Mouse (Mus musculus): ENCODE measurements around the gene Inpp1. TPM values are rescaled to one million over a fixed set of nuclear protein-coding genes. Genes with fewer than 3 reads are reported as not detected.
A peak's percentile ranks its signal among the peaks of the same experiment; 100 is the strongest.

Gene Inpp1
- polyA plus RNA-seq, 1 experiment: 6.8 TPM

DNA sequence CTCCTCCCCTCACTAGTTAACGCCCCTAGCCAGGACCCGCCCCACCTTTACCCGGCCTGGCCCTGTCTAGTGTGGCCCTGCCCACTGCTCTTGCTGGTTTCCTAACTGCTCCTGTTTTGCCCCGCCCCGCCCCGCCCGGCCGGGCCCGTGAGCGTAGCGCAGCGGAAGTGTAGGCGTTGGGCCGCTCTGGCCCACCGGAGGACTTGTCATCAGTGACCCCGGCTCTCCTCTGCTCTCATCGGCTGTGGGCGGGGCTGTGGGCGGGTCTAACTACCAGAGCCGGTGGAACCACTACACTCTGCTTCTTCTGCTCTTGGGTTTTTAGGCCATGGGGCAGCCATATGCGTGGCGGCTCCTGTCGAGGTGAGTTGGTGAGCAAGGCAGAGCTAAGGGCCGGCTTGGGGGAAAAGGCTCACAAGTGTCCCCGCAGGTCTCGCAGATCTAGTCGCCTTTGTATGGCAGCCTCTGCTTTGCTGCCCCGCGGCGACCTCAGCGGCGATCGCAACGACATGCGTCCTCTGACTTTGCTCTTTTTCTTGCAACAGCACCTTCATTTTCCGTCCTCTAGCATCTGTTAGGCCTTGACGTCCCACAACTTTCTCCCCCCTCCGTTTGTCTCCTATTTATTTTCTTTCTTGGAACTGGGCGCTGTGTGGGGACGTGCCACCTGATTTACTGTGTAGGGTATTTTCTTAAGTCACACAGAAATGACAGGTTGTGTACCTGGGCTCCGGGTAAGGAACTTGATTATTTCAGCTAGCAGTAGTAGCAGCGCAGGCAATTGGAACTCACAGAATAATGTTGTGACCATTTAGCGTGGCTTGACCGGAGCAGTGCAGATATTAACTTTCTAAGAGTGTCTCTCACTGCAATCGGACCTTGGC lies 27.5 kb upstream of the Inpp1 start, which contains the start of gene Hibch:
Gene Hibch, plus strand, starts transcription at position 148 of the 884 bp plus-strand sequence.
- under 1% methylated on average over 45 of the region's 45 CpGs for WGBS
- H3K27ac ChIP-seq (ENCODE audit: insufficient read depth, low read depth, low read length): peak within 1 kb of the TSS; percentile 79
- H3K4me1 ChIP-seq (ENCODE audit: control insufficient read depth, insufficient read depth, low read length): peaks cover 6% of the 10 kb centered on the region; the same call in 1 of the 2 replicates

DNA sequence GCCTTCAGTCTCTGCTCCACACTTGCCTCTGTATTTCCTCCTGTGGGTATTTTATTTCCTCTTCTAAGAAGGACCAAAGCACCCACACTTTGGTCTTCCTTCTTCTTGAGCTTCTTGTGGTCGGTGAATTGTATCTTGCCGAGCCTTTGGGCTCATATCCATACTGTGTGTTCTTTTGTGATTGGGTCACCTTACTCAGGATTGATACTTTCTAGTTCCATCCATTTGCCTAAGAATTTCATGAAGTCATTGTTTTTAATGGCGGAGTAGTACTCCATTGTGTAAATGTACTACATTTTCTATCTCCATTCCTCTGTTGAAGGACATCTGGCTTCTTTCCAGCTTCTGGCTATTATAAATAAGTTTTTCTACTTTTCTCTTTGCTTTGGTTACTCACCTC lies 26.9 kb upstream of the Inpp1 start:
- H3K4me3 ChIP-seq (ENCODE audit: insufficient read depth, low read depth, low read length): no peak overlapping the region
- H3K36me3 ChIP-seq (ENCODE audit: control insufficient read depth, insufficient read depth, low read length): no peaks in the 10 kb centered on the region
- H3K4me1 ChIP-seq (ENCODE audit: control insufficient read depth, insufficient read depth, low read length): peaks cover 6% of the 10 kb centered on the region; the same call in 1 of the 2 replicates
- no peaks in the 10 kb centered on the region for H3K27me3 ChIP-seq (replicated peaks; ENCODE audit: control insufficient read depth, insufficient read depth, low read length)
- TF ChIP-seq POLR2A (IDR thresholded peaks at IDR 0.05; ENCODE audit: low read depth, low read length) (no peak), CTCF (conservative IDR thresholded peaks at IDR 0.05; ENCODE audit: insufficient read depth, insufficient read length, low read depth, low read length) (no peak)
- WGBS: 17% methylated on average over 3 of the region's 3 CpGs
- H3K27ac ChIP-seq (ENCODE audit: insufficient read depth, low read depth, low read length): no peak overlapping the region
- DNase-seq: no peak

More for the DNA sequence above, 27.5 kb upstream of the Inpp1 start, which contains the start of gene Hibch:
- TF ChIP-seq POLR2A (IDR thresholded peaks at IDR 0.05; ENCODE audit: low read depth, low read length) (peak; percentile 72), CTCF (conservative IDR thresholded peaks at IDR 0.05; ENCODE audit: insufficient read depth, insufficient read length, low read depth, low read length) (no peak)
- H3K4me3 ChIP-seq (ENCODE audit: insufficient read depth, low read depth, low read length): peak within 1 kb of the TSS; percentile 90
- DNase-seq: peak; percentile 100
- H3K36me3 ChIP-seq (ENCODE audit: control insufficient read depth, insufficient read depth, low read length): no peaks in the 10 kb centered on the region
- no peaks in the 10 kb centered on the region for H3K27me3 ChIP-seq (replicated peaks; ENCODE audit: control insufficient read depth, insufficient read depth, low read length)

DNA sequence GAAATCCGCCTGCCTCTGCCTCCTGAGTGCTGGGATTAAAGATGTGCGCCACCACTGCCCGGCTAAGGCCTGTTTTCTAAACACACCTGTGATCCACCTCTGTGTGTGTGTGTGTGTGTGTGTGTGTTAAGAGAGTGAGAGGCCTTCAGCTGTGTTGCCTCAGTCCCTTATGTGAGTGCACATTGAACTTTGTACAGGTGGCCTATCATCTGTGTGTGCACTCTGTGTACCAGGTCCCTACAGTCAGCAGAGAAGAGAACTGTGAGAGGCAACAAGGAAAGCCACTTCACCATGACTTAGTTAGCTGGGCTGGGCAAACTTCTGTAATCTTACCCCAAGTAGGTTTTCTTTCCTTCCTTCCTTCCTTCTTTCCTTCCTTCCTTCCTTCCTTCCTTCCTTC lies 21.6 kb upstream of the Inpp1 start:
- WGBS: 97% methylated on average over 3 of the region's 3 CpGs
- H3K36me3 ChIP-seq (ENCODE audit: control insufficient read depth, insufficient read depth, low read length): no peaks in the 10 kb centered on the region

DNA sequence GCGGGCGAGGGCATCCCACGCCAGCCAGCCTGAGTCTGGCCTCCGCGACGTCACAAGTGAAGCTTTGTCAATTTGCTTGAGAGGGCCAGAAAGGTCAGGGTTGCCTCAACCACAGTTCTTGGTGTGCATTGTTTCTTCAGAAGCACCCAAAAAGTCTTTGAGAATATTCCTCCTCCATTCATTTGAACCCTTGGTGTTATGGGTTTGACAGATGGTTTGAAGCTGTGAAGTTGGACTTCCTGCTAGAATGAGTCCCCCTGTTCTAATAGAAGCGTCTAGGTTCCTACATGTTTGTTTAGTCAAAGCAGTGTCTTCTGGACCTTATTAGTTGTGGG lies 292 bp upstream of the Inpp1 start:
- no peaks in the 10 kb centered on the region for H3K27me3 ChIP-seq (replicated peaks; ENCODE audit: control insufficient read depth, insufficient read depth, low read length)
- H3K4me1 ChIP-seq (ENCODE audit: control insufficient read depth, insufficient read depth, low read length): no peaks in the 10 kb centered on the region
- 4% methylated on average over 7 of the region's 7 CpGs for WGBS
- DNase-seq: no peak
- H3K4me3 ChIP-seq (ENCODE audit: insufficient read depth, low read depth, low read length): peak overlapping the region; percentile 73
- no peaks in the 10 kb centered on the region for H3K36me3 ChIP-seq (ENCODE audit: control insufficient read depth, insufficient read depth, low read length)
- no peak overlapping the region for H3K27ac ChIP-seq (ENCODE audit: insufficient read depth, low read depth, low read length)
- no peak for TF ChIP-seq CTCF (conservative IDR thresholded peaks at IDR 0.05; ENCODE audit: insufficient read depth, insufficient read length, low read depth, low read length)
- no peak for TF ChIP-seq POLR2A (IDR thresholded peaks at IDR 0.05; ENCODE audit: low read depth, low read length)

More for the DNA sequence above, 21.6 kb upstream of the Inpp1 start:
- H3K4me1 ChIP-seq (ENCODE audit: control insufficient read depth, insufficient read depth, low read length): no peaks in the 10 kb centered on the region; the same call in 1 of the 2 replicates
- TF ChIP-seq POLR2A (IDR thresholded peaks at IDR 0.05; ENCODE audit: low read depth, low read length) (no peak), CTCF (conservative IDR thresholded peaks at IDR 0.05; ENCODE audit: insufficient read depth, insufficient read length, low read depth, low read length) (no peak)
- no peaks in the 10 kb centered on the region for H3K27me3 ChIP-seq (replicated peaks; ENCODE audit: control insufficient read depth, insufficient read depth, low read length)
- no peak for DNase-seq
- H3K4me3 ChIP-seq (ENCODE audit: insufficient read depth, low read depth, low read length): no peak overlapping the region
- no peak overlapping the region for H3K27ac ChIP-seq (ENCODE audit: insufficient read depth, low read depth, low read length)

DNA sequence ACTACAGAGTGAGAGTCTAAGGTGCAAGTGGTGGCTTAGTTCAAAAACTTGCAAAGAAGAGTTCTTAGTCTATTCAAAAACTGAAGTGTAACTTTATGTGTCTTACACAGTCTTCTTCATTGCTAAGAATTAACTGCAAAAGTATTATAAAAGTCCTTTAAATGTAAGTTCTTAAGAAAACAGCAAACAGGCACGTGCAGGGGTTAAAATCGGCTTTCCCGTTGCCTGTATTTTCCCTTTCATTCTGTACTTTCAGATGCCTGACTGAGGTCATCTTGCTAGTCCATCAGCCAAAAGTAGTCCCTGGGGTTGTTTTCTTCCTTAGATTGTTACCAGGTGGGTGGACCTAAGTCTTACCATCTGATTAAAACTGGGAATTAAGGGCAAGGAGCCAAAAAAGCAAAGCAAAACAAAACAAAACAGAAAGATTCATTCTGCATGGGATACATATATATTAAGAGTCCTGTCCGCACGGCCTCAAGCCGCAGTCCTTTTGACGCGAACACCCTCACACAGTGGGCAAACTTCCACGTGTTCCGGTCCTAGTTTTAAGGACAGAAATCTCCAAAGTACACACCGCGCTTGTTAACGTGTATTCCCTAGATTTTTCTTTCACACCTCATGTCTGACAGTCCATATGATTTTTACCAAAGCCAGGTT lies 1.1 kb downstream of the Inpp1 start:
- peak overlapping the region; percentile 16; the same call in 1 of the 2 replicates for H3K27ac ChIP-seq (ENCODE audit: insufficient read depth, low read depth, low read length)
- WGBS: 38% methylated on average over 13 of the region's 13 CpGs
- no peaks in the 10 kb centered on the region for H3K27me3 ChIP-seq (replicated peaks; ENCODE audit: control insufficient read depth, insufficient read depth, low read length)
- H3K36me3 ChIP-seq (ENCODE audit: control insufficient read depth, insufficient read depth, low read length): no peaks in the 10 kb centered on the region
- peak overlapping the region; percentile 73 for H3K4me3 ChIP-seq (ENCODE audit: insufficient read depth, low read depth, low read length)
- peak; percentile 61 for DNase-seq
- H3K4me1 ChIP-seq (ENCODE audit: control insufficient read depth, insufficient read depth, low read length): no peaks in the 10 kb centered on the region
- TF ChIP-seq POLR2A (IDR thresholded peaks at IDR 0.05; ENCODE audit: low read depth, low read length) (no peak), CTCF (conservative IDR thresholded peaks at IDR 0.05; ENCODE audit: insufficient read depth, insufficient read length, low read depth, low read length) (no peak)

DNA sequence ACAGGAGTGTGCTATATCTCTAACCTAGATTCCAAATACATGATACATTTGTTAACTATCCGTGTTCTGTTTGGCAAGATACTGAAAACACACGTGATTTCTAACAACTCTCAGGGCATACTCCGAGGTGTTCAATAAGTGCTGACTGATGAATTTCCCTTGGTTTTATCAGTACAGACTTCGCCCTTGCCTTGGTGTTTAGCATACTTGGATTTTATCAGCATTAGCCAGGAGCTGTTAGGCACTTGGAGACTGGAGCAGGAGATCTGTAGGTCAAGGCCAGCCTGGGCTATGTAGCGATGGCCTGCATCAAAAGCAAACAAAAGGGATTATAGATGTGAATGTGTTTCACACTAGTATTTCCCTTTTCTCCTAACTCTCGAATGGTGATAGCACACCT lies 9.0 kb downstream of the Inpp1 start:
- no peak for DNase-seq
- Histone ChIP-seq H3K27me3 (replicated peaks; ENCODE audit: control insufficient read depth, insufficient read depth, low read length) (no peaks in the 10 kb centered on the region), H3K36me3 (ENCODE audit: control insufficient read depth, insufficient read depth, low read length) (no peaks in the 10 kb centered on the region), H3K4me1 (ENCODE audit: control insufficient read depth, insufficient read depth, low read length) (0 out of 2 replicates have a peak, but pooled peaks cover 3% of the 10 kb centered on the region), H3K4me3 (ENCODE audit: insufficient read depth, low read depth, low read length) (no peak overlapping the region), H3K27ac (ENCODE audit: insufficient read depth, low read depth, low read length) (no peak overlapping the region)
- no peak for TF ChIP-seq POLR2A (IDR thresholded peaks at IDR 0.05; ENCODE audit: low read depth, low read length)
- no peak for TF ChIP-seq CTCF (conservative IDR thresholded peaks at IDR 0.05; ENCODE audit: insufficient read depth, insufficient read length, low read depth, low read length)
- 84% methylated on average over 6 of the region's 6 CpGs for WGBS

DNA sequence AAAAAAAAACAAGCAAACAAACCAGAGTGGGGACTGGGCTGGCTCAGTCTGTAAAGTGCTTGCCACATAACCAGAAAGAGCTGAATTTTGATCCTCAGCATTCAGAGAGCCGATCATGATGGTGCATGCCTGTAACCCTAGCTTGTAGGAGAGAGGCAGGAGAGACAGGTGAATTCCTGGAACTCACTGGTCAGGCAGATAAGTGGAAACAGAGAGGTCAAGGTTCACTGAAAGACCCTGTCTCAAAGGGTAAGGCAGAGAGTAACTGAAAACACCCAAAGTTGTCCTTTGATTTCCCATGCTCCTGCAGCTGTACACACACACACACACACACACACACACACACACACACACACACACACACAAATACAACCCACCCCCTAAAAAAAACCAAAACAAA lies 12.4 kb downstream of the Inpp1 start:
- DNase-seq: peak; percentile 69
- Histone ChIP-seq H3K4me3 (ENCODE audit: insufficient read depth, low read depth, low read length) (no peak overlapping the region), H3K27me3 (replicated peaks; ENCODE audit: control insufficient read depth, insufficient read depth, low read length) (no peaks in the 10 kb centered on the region), H3K4me1 (ENCODE audit: control insufficient read depth, insufficient read depth, low read length) (0 out of 2 replicates have a peak, but pooled peaks cover 7% of the 10 kb centered on the region), H3K36me3 (ENCODE audit: control insufficient read depth, insufficient read depth, low read length) (no peaks in the 10 kb centered on the region), H3K27ac (ENCODE audit: insufficient read depth, low read depth, low read length) (no peak overlapping the region)
- TF ChIP-seq CTCF (conservative IDR thresholded peaks at IDR 0.05; ENCODE audit: insufficient read depth, insufficient read length, low read depth, low read length) (no peak), POLR2A (IDR thresholded peaks at IDR 0.05; ENCODE audit: low read depth, low read length) (no peak)
- WGBS: 54% methylated on average over 1 of the region's 1 CpGs
